Mouse (Mus musculus): Measurements from ENCODE around the gene Btn2a2. TPM values are rescaled to one million over a fixed set of nuclear protein-coding genes. Genes with fewer than 3 reads are reported as not detected.

Gene Btn2a2
- not detected for polyA plus RNA-seq (2017; shearing (Covaris generic))

GRCm38 (mm10) chr13:23488400-23489322 lies at the start of gene Btn2a2:
Gene Btn2a2, minus strand, starts transcription at chr13:23488857.
- ATAC-seq, result peak; percentile 100

- no peak for ATAC-seq
Observed at GRCm38 (mm10) chr13:23538249-23538648, 49.6 kb upstream of the Btn2a2 start.

DNA sequence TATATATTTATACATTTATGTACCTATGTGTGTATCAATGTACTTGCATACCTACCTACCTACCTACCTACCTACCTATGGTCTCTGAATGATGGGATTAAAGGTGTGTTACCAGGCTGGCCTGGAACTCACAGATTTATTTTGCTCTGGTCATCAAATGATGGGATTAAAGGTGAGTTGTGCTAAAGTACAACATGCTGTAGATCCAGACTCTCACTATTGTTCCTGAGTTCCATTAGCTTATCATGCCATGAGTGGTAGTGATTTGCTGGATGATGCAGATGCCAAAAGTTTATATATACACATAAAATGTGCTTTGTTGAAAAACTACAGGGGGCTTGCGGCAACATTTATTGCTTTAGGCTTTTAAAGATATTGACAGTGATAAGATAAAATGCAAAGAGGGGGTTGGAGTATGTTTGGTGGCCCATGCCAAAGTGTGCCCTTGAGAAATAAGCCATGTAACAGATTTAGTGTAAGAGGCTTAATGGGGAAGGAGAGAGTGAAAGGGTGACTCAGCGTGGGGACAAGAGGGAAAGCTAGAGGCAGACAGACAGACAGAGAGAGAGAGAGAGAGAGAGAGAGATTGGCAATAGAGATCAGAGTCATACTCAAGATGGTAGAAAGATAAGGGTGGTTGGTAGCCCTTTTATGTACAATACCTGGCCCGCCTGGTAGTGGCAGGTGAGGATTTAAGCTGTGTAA lies 48.5 kb upstream of the Btn2a2 start:
- no peak for ATAC-seq

- no peak for ATAC-seq
Observed at GRCm38 (mm10) chr13:23536076-23536822, 47.6 kb upstream of the Btn2a2 start.

DNA sequence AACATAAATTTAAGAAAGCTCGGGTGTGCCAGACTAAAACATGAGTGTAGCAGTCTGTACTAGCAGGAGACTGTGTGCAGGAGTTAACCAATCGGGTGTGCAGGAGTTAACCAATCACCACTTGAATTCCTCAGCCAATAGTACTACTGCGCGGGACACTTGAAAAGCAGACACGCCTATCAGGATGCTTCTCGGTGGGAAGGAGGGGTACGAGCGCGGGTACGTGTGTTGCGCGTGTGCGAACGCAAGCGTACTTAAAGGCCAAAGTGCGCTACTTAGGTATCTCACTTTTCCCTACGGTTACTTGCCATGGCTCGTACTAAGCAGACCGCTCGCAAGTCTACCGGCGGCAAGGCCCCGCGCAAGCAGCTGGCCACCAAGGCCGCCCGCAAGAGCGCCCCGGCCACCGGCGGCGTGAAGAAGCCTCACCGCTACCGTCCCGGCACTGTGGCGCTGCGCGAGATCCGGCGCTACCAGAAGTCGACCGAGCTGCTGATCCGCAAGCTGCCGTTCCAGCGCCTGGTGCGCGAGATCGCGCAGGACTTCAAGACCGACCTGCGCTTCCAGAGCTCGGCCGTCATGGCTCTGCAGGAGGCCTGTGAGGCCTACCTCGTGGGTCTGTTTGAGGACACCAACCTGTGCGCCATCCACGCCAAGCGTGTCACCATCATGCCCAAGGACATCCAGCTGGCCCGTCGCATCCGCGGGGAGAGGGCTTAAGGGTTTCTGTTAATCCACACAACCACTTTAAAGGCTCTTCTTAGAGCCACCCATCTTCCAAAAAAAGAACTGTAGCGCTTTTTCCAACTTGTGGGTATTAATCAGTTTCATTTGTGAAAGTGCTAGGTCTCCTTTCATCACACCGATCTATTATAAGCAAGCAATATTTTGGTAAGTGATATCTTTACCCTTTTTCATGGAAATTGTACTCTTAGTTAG lies 46.7 kb upstream of the Btn2a2 start, which contains the start of gene Hist1h3g:
Hist1h3g (plus strand) TSS at position 286 of the 939 bp plus-strand sequence.
- peak; percentile 59 for ATAC-seq

- ATAC-seq, result no peak
Observed at GRCm38 (mm10) chr13:23534368-23535131, 45.9 kb upstream of the Btn2a2 start.

DNA sequence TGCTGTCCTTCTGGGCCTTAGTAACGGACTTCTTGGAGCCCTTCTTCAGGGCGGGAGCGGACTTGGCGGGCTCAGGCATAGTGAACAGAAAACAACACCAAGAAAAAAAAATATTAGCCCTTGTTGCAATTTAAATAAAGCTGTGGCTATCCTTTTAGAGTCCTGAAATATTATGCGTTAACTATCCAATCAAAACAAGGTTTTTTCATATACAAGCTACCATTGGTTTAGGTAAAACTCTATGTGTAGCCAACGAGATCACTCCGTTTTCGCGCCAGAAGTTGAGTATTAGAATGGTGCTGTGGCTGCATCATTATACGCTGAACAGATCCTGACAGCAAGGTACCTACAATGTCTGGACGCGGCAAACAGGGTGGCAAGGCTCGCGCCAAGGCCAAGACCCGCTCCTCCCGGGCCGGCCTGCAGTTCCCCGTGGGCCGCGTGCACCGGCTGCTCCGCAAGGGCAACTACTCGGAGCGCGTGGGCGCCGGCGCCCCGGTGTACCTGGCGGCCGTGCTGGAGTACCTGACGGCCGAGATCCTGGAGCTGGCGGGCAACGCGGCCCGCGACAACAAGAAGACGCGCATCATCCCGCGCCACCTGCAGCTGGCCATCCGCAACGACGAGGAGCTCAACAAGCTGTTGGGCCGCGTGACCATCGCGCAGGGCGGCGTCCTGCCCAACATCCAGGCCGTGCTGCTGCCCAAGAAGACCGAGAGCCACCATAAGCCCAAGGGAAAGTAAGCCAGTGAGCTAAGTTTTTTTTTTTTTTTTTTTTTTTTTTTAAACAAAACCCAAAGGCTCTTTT lies 45.1 kb upstream of the Btn2a2 start, which contains the start of gene Hist1h2af:
Hist1h2af (plus strand) TSS at position 347 of the 808 bp plus-strand sequence.
- peak; percentile 36 for ATAC-seq

GRCm38 (mm10) chr13:23532262-23533075 lies 43.8 kb upstream of the Btn2a2 start:
- no peak for ATAC-seq

- peak; percentile 76 for ATAC-seq
Observed at GRCm38 (mm10) chr13:23530901-23531875, 42.5 kb upstream of the Btn2a2 start, which contains the start of gene Hist1h4h. Gene Hist1h4h, plus strand, starts transcription at chr13:23531050.

- ATAC-seq, result peak; percentile 18
Observed at GRCm38 (mm10) chr13:23530181-23530900, 41.7 kb upstream of the Btn2a2 start.

DNA sequence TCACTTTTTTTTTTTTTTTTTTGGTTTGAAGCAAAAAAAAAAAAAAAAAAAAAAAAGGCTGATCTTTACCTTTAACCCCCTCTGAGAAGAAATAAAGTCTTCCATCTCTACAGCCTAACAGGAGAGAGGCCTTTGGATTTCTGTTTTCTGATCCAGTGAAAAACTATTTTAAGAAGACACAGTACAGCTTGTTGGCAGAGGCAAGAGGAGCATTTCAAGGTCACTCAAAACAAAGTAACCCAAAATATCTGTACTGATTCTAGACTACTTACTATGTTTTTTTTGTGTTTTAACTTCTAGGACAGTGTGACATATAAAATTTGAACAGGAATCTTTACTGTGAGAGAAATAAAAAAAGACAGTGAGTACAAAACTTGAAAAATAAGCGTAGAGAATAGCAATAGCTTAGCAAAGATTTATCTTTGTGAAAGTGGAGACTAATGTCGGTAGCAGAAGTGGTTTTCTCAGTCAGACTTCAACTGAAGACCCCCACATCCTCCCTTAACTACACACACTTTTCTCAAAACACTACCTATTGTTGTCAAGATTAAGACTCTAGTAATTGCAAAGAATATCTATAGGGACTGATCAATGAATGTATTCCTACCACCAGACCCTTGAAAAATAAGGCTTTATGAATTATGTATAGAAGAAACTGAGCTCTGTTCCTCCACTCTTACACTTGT lies 41.0 kb upstream of the Btn2a2 start:
- no peak for ATAC-seq

DNA sequence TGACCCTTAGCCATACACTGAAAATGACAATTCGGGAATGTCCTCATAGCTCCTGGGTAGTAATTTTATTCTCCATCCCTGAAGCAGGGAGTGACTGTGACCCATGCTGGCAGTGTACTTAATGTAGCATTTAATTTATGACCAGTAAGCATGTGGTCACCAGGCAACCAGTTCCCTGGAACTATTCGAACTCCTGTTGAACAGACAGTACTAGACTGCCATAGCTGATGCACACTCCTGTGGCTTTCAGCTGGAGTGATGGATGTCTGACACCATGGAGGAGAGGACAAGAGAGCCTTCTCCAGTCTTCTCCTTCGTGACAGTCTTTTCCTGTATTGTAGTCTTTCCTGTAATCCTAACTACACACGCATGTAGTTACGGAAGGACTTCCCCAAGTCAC lies 40.3 kb upstream of the Btn2a2 start:
- no peak for ATAC-seq

DNA sequence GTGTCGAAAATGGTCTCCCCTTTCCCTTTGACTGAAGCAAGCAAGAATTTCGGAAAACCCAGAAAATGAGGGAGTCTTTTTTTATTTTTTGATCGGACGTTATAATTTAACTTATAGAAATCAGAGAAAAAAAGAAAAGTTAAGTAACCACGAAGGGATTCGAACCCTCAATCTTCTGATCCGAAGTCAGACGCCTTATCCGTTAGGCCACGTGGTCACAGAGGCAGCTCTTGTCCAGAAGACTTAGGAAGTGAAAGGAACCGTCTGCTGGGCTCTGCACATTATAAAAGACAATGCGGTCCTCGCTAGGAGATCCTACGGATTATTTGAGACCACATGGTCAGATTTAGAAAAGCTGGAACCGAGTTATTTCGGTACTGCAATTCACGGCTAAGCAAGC lies 37.7 kb upstream of the Btn2a2 start:
- peak; percentile 24 for ATAC-seq

DNA sequence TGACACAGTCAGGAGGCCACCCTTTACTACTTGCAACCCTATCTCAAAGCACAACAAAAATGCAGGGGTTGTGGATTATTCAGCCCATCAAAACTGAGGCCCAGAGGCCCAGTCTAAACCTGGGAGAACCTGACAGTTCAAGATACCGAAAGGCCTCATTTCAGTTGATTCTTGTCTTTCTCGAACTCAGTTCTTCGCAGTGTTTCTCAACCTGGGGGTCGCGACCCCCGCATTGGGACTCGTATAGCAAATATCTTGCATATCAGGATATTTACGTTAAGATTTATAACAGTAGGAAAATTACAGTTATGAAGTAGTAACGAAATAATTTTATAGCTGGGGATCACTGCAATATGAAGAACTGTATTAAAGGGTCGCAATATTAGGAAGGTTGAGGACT lies 37.2 kb upstream of the Btn2a2 start:
- ATAC-seq, result no peak

GRCm38 (mm10) chr13:23524654-23525053 lies 36.0 kb upstream of the Btn2a2 start:
- ATAC-seq, result peak; percentile 40

GRCm38 (mm10) chr13:23523976-23524375 lies 35.3 kb upstream of the Btn2a2 start:
- ATAC-seq, result no peak

All from CD4-positive, CD25-positive, alpha-beta regulatory T cell, adult 4 months (primary cell).